Mouse (Mus musculus): ENCODE results near the gene Tshz2. TPM values are rescaled to one million over a fixed set of nuclear protein-coding genes. Genes with fewer than 3 reads are reported as not detected.

Gene Tshz2
- polyA plus RNA-seq, 1 experiment from 2014 or later = 1.2 TPM

DNA sequence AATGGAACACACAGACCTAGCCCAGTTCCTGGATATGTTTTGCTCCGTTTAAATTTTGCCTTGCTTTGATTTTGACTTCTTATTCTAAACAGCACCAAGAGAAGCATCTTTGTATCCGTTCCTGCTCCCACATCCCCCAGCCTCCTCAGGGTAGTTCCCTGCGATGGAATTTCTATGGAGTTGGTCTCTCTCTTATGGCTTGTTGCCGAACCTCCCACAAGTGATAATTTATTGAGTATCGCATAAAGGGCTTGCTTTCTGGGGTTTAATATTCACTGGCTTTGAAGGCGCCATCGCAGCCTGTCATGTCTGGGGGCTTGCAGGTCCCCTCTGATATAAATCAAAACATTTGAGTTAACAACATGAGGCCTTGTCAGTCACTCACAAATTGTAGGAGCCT, 52.9 kb downstream of the Tshz2 start:
- no peak overlapping the region for H3K27ac ChIP-seq (replicated peaks)
- H3K27me3 ChIP-seq (ENCODE audit: low read depth, poor library complexity, severe bottlenecking) = no peaks in the 10 kb centered on the region
- H3K36me3 ChIP-seq = no peaks in the 10 kb centered on the region
- no peak for DNase-seq (ENCODE audit: low spot score)
- 88% methylated on average over 7 of the region's 7 CpGs for WGBS
- H3K4me1 ChIP-seq = peaks cover 2% of the 10 kb centered on the region; the same call in 1 of the 2 replicates
- no peak overlapping the region for H3K4me3 ChIP-seq
- no peaks in the 10 kb centered on the region for H3K9me3 ChIP-seq (replicated peaks)

GRCm38 (mm10) chr2:169686697-169687430, 54.1 kb downstream of the Tshz2 start:
- 84% methylated on average over 12 of the region's 12 CpGs for WGBS
- Histone ChIP-seq H3K27me3 (ENCODE audit: low read depth, poor library complexity, severe bottlenecking) (no peaks in the 10 kb centered on the region), H3K36me3 (no peaks in the 10 kb centered on the region), H3K9me3 (replicated peaks) (no peaks in the 10 kb centered on the region), H3K4me1 (no peaks in the 10 kb centered on the region; the same call in 1 of the 2 replicates), H3K4me3 (no peak overlapping the region), H3K27ac (replicated peaks) (no peak overlapping the region)
- no peak for DNase-seq (ENCODE audit: low spot score)

DNA sequence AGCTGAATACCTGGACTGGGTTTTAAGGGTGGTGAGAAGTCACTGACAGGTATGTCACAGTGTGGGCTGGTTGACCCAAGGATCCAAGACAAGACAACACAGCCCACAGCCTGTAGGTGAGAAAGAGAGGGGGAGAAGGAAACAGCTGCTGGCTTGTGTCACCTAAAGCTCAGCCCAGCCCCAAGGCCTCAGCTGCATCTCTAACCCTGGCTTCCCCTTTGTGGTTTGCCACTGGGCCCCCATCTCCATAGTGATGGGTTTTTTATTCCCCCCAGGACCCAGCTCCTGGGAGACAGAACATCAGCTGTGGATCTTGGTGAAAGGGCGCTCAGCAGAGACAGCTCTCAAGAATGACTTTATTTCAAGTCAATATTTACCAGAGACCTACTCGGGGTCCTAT, 57.2 kb downstream of the Tshz2 start:
- Histone ChIP-seq H3K36me3 (no peaks in the 10 kb centered on the region), H3K27me3 (ENCODE audit: low read depth, poor library complexity, severe bottlenecking) (no peaks in the 10 kb centered on the region), H3K9me3 (replicated peaks) (no peaks in the 10 kb centered on the region), H3K4me3 (no peak overlapping the region), H3K27ac (replicated peaks) (no peak overlapping the region), H3K4me1 (no peaks in the 10 kb centered on the region; the same call in 1 of the 2 replicates)
- 80% methylated on average over 2 of the region's 2 CpGs for WGBS
- no peak for DNase-seq (ENCODE audit: low spot score)

DNA sequence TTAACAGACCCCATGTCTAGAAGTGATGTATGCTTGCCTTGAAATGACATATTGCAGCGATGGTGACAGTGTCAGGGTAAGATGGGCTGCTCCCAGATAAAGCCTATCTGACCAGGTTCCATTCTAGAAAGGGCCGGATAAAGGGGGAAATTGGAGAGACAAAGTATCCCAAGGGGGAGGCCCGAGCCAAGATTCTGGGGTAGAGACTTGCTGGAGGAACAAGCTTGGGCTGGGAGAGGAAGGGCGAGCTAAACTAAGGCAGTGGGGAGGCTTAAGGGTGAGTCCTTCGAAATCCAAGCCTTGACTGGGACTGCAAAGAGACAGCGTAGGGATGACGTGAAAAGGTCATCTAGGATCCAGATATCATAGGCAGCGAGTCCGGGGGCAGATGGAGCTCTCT, 61.7 kb downstream of the Tshz2 start:
- 89% methylated on average over 9 of the region's 9 CpGs for WGBS
- no peak overlapping the region for H3K4me3 ChIP-seq

GRCm38 (mm10) chr2:169695025-169695424, 62.2 kb downstream of the Tshz2 start:
- 80% methylated on average over 9 of the region's 9 CpGs for WGBS
- no peak for DNase-seq (ENCODE audit: low spot score)
- H3K9me3 ChIP-seq (replicated peaks) = no peaks in the 10 kb centered on the region
- H3K36me3 ChIP-seq = no peaks in the 10 kb centered on the region
- no peak overlapping the region for H3K4me3 ChIP-seq
- no peak overlapping the region for H3K27ac ChIP-seq (replicated peaks)
- H3K27me3 ChIP-seq (ENCODE audit: low read depth, poor library complexity, severe bottlenecking) = no peaks in the 10 kb centered on the region
- no peaks in the 10 kb centered on the region for H3K4me1 ChIP-seq

More for the DNA sequence above, 61.7 kb downstream of the Tshz2 start:
- Histone ChIP-seq H3K36me3 (no peaks in the 10 kb centered on the region), H3K27me3 (ENCODE audit: low read depth, poor library complexity, severe bottlenecking) (no peaks in the 10 kb centered on the region), H3K27ac (replicated peaks) (no peak overlapping the region), H3K9me3 (replicated peaks) (no peaks in the 10 kb centered on the region), H3K4me1 (no peaks in the 10 kb centered on the region; the same call in 1 of the 2 replicates)
- no peak for DNase-seq (ENCODE audit: low spot score)

- Histone ChIP-seq H3K27ac (replicated peaks) (no peak overlapping the region), H3K27me3 (ENCODE audit: low read depth, poor library complexity, severe bottlenecking) (no peaks in the 10 kb centered on the region), H3K9me3 (replicated peaks) (no peaks in the 10 kb centered on the region), H3K4me3 (no peak overlapping the region), H3K4me1 (peaks cover 4% of the 10 kb centered on the region; the same call in 1 of the 2 replicates), H3K36me3 (no peaks in the 10 kb centered on the region)
- WGBS = 87% methylated on average over 5 of the region's 5 CpGs
- no peak for DNase-seq (ENCODE audit: low spot score)
These were observed 66.3 kb downstream of the Tshz2 start for GRCm38 (mm10) chr2:169699141-169699540.

DNA sequence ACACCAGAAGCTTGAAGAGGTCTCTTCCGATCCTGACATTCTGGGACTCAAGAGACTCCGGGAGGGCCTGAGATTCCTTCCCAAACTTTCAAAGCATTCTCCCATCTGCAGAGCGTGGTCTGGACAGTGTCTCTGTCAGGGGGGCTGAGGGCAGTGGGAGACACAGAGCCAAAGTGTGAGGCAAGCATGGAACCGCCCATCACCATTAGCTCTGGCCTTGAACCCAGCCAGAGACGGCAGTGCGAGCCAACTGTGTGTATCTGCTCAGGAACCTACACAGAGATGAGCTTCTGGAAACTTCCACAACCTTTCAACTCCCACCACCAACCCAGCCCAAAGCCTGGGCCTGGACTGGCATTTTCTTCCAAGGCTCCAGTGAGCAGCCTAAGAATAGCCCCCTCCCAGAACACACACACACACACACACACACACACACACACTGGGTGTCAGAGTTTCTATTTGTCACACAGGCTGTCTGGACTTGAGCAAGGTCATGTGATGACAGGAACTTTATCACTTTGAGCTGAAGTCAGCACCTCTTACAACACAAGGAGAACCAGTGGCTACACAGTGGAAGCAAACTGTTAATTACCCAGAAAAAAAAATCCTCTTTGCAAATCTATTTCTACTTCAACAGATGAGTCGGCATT, 67.2 kb downstream of the Tshz2 start:
- peaks cover 4% of the 10 kb centered on the region; the same call in 1 of the 2 replicates for H3K4me1 ChIP-seq
- WGBS = 92% methylated on average over 7 of the region's 7 CpGs
- no peak overlapping the region for H3K4me3 ChIP-seq
- H3K9me3 ChIP-seq (replicated peaks) = no peaks in the 10 kb centered on the region
- no peaks in the 10 kb centered on the region for H3K27me3 ChIP-seq (ENCODE audit: low read depth, poor library complexity, severe bottlenecking)
- no peak overlapping the region for H3K27ac ChIP-seq (replicated peaks)
- H3K36me3 ChIP-seq = no peaks in the 10 kb centered on the region
- DNase-seq (ENCODE audit: low spot score) = no peak

GRCm38 (mm10) chr2:169702725-169703486, 70.1 kb downstream of the Tshz2 start:
- DNase-seq (ENCODE audit: low spot score) = no peak
- Histone ChIP-seq H3K4me1 (peaks cover 4% of the 10 kb centered on the region; the same call in 1 of the 2 replicates), H3K9me3 (replicated peaks) (no peaks in the 10 kb centered on the region), H3K4me3 (no peak overlapping the region), H3K27ac (replicated peaks) (no peak overlapping the region), H3K27me3 (ENCODE audit: low read depth, poor library complexity, severe bottlenecking) (no peaks in the 10 kb centered on the region), H3K36me3 (no peaks in the 10 kb centered on the region)
- WGBS = 71% methylated on average over 15 of the region's 15 CpGs

DNA sequence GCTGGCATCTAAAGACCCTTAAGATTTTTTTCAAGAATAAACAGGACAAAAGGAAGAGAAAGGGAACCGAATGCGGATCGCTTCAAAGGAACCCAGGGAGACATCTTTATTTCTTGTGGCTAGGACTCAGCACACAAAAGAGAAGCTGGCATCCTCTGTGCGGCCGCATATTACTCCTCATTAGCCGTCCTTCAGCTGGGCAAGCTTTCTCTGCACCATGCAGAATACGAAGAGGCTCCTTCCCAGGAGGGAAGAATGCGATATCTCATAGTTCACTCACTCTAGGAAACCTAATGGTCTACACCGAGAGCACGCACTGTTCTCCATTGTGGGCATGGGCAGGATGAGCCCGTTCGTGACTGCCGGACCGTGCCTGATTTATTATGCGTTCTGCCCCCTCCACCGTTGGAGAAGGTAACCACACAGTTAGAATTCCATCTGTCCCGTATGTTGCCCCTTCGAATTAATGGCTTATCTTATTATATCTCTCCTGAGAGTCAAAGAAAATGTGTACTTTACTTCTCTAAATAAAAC, 89.0 kb downstream of the Tshz2 start:
- Histone ChIP-seq H3K4me3 (no peak overlapping the region), H3K27me3 (ENCODE audit: low read depth, poor library complexity, severe bottlenecking) (no peaks in the 10 kb centered on the region), H3K36me3 (no peaks in the 10 kb centered on the region), H3K27ac (replicated peaks) (no peak overlapping the region), H3K9me3 (replicated peaks) (no peaks in the 10 kb centered on the region), H3K4me1 (peaks cover 11% of the 10 kb centered on the region)
- DNase-seq (ENCODE audit: low spot score) = no peak
- WGBS = 71% methylated on average over 18 of the region's 18 CpGs

DNA sequence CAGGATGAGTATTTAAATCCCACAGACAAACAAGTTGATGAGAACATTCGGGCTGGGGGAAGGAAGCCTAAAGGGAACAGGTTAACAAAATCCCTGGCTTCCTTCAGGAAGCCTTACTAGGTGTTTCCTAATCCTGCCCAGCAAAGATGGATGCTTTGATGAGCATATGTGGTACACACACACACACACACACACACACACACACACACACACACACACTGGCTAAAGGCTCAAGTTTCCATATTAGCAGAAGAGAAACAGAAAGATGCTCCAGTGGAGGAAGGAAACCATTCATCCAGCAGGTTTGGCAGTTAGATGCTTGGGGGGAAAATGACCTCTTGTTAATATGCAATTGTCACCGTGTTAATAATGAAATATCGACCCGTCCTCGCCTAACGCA, 89.5 kb downstream of the Tshz2 start:
- H3K27ac ChIP-seq (replicated peaks) = no peak overlapping the region
- 76% methylated on average over 6 of the region's 6 CpGs for WGBS
- H3K4me3 ChIP-seq = no peak overlapping the region
- no peaks in the 10 kb centered on the region for H3K36me3 ChIP-seq
- peaks cover 11% of the 10 kb centered on the region for H3K4me1 ChIP-seq
- H3K9me3 ChIP-seq (replicated peaks) = no peaks in the 10 kb centered on the region
- H3K27me3 ChIP-seq (ENCODE audit: low read depth, poor library complexity, severe bottlenecking) = no peaks in the 10 kb centered on the region
- DNase-seq (ENCODE audit: low spot score) = no peak

DNA sequence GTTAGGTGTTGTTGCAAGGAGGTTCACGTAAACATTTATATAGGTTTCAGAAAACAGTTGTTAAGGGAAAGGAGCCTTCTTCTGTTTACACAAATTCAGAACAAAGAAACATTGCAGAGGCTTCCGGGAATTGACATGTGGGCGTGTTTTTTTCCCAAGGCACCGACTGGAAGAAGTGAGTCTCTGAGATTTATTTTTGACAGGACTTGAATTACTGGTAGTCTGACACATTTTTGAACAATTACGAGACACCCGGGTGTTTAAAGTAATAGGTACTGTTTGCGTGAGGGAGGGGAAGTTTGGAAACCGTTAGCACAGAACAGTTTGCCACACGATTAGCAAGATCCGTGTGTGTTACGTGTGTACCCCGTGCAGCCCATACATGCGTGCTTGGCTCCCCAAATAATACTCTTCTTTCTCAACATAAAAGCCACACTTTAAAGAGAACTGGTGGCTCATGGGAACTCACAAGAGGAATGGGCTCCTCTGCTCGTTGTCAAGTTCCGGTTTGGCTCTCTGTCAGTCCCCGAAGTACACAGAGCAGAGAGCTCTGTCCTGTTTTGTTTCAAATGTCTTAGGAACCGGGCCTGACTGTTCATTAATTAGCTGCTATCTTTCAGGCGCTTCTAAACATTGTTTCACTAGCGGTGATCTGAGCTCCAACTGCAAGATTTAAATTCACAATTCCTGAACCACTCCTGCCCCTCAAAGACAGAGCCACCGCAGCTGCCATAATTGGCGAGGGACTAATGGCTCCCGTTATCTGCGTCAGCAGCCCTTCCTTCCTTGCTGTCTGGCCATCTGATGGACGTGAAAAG, 91.0 kb downstream of the Tshz2 start:
- Histone ChIP-seq H3K27me3 (ENCODE audit: low read depth, poor library complexity, severe bottlenecking) (no peaks in the 10 kb centered on the region), H3K9me3 (replicated peaks) (no peaks in the 10 kb centered on the region), H3K4me1 (peaks cover 17% of the 10 kb centered on the region), H3K27ac (replicated peaks) (0 out of 2 replicates have a peak overlapping the region, but pooled peaks have one; percentile 13), H3K4me3 (no peak overlapping the region), H3K36me3 (no peaks in the 10 kb centered on the region)
- WGBS = 86% methylated on average over 24 of the region's 24 CpGs
- no peak for DNase-seq (ENCODE audit: low spot score)
